Mouse (Mus musculus) hindbrain, postnatal 0 days (tissue): ENCODE results near the gene Grb14. TPM values are rescaled to one million over a fixed set of nuclear protein-coding genes. Genes with fewer than 3 reads are reported as not detected.
A peak's percentile ranks its signal among the peaks of the same experiment; 100 is the strongest.

ENCODE experiments used
- ATAC-seq: fragments of 200-750 bp; cut with Nextera tagmentation; 2 replicates; pipeline ENCODE4 v1.8.0; 2017; ENCODE audit warnings: mild to moderate bottlenecking, moderate TSS enrichment, moderate library complexity
- DNase-seq: peaks from one replicate; pipeline ENCODE4 v3.0.0-alpha.2; 2015; ENCODE audit warnings: low spot score
- H3K27ac ChIP-seq: fragments of 300-500 bp; sonication (generic); 2 replicates; pipeline ENCODE4 v1.5.1; 2014; ENCODE audit warnings: mild to moderate bottlenecking
- H3K27me3 ChIP-seq: fragments of 300-500 bp; sonication (generic); 2 replicates; pipeline ENCODE4 v1.6.1; 2014; ENCODE audit warnings: low read length, mixed read lengths; ENCODE audit not compliant: insufficient read depth
- H3K36me3 ChIP-seq: fragments of 300-500 bp; sonication (generic); 2 replicates; pipeline ENCODE4 v1.6.1; 2014; ENCODE audit warnings: low read length, mixed read lengths; ENCODE audit not compliant: insufficient read depth
- H3K4me1 ChIP-seq: fragments of 300-500 bp; sonication (generic); 2 replicates; pipeline ENCODE4 v1.6.1; 2014; ENCODE audit warnings: antibody characterized with exemption, low read length, mixed read lengths; ENCODE audit not compliant: insufficient read depth
- H3K4me2 ChIP-seq: fragments of 300-500 bp; sonication (generic); 2 replicates; pipeline ENCODE4 v1.6.1; 2014; ENCODE audit warnings: low read depth, mild to moderate bottlenecking, low read length, moderate library complexity, mixed read lengths
- H3K4me3 ChIP-seq: fragments of 300-500 bp; sonication (generic); 2 replicates; pipeline ENCODE4 v1.5.1; 2014; ENCODE audit warnings: low read length
- H3K9ac ChIP-seq: fragments of 300-500 bp; sonication (generic); replicated peaks from 2 replicates; pipeline ENCODE4 v1.6.1; 2014; ENCODE audit warnings: mild to moderate bottlenecking, low read length, moderate library complexity, mixed read lengths
- H3K9me3 ChIP-seq: fragments of 300-500 bp; sonication (generic); 2 replicates; pipeline ENCODE4 v1.6.1; 2016; ENCODE audit warnings: low read length, mixed read lengths
- CTCF ChIP-seq: IDR thresholded peaks from 2 replicates; pipeline ENCODE4 v1.5.1; 2016; ENCODE audit warnings: antibody characterized with exemption, control low read depth, low read depth
- WGBS: fragments of 180-500 bp; shearing (Covaris S2); extraction: QIAGEN DNeasy Blood & Tissue Kit; methylation state at CpG from one replicate; pipeline ENCODE4 v1.1.7; 2014; 5-methylcytosine and 5-hydroxymethylcytosine counted together
- polyA plus RNA-seq: library from polyadenylated mRNA; unstranded; fragments of >200 nt; fragmentation: Nextera tagmentation; extraction: Ambion mirVana; gene quantifications from 2 replicates; pipeline ENCODE4 v1.2.1, GENCODE M21; 2015
- total RNA-seq: library from RNA; depleted of rRNA; stranded (reverse); fragments of >200 nt; gene quantifications from 2 replicates; pipeline ENCODE4 v1.2.3, GENCODE M21; 2014

The Grb14 gene
- total and polyA plus RNA-seq, 2 experiments from 2014 or later, result 18.5 to 30.0 TPM

GRCm38 (mm10) chr2:64974549-64974948 lies 50.2 kb downstream of the Grb14 start:
- H3K4me1 ChIP-seq, result no peaks in the 10 kb centered on the region; the same call in 1 of the 2 replicates
- ATAC-seq (no peak), DNase-seq (no peak)
- no peaks in the 10 kb centered on the region for H3K36me3 ChIP-seq
- no peak overlapping the region for H3K4me3 ChIP-seq
- no peak overlapping the region for H3K4me2 ChIP-seq
- WGBS, result 90% methylated on average over 2 of the region's 2 CpGs
- no peaks in the 10 kb centered on the region for H3K27me3 ChIP-seq
- no peak overlapping the region for H3K27ac ChIP-seq
- TF ChIP-seq CTCF, result no peak
- no peaks in the 10 kb centered on the region for H3K9me3 ChIP-seq
- no peak overlapping the region for H3K9ac ChIP-seq

GRCm38 (mm10) chr2:64973819-64974441 lies 50.9 kb downstream of the Grb14 start:
- no peaks in the 10 kb centered on the region for H3K27me3 ChIP-seq
- no peaks in the 10 kb centered on the region; the same call in 1 of the 2 replicates for H3K4me1 ChIP-seq
- ATAC-seq, result no peak
- 88% methylated on average over 10 of the region's 10 CpGs for WGBS
- no peak overlapping the region for H3K4me3 ChIP-seq
- no peak overlapping the region for H3K4me2 ChIP-seq
- H3K27ac ChIP-seq, result no peak overlapping the region
- no peak for DNase-seq
- no peak for TF ChIP-seq CTCF
- H3K9me3 ChIP-seq, result no peaks in the 10 kb centered on the region
- no peaks in the 10 kb centered on the region for H3K36me3 ChIP-seq
- no peak overlapping the region for H3K9ac ChIP-seq

- DNase-seq (no peak), ATAC-seq (no peak)
- Histone ChIP-seq H3K9ac (no peak overlapping the region), H3K4me1 (no peaks in the 10 kb centered on the region; the same call in 1 of the 2 replicates), H3K4me2 (no peak overlapping the region), H3K36me3 (no peaks in the 10 kb centered on the region), H3K4me3 (no peak overlapping the region), H3K9me3 (no peaks in the 10 kb centered on the region), H3K27ac (no peak overlapping the region), H3K27me3 (no peaks in the 10 kb centered on the region)
- no peak for TF ChIP-seq CTCF
- WGBS, result 68% methylated on average over 1 of the region's 1 CpGs
Measured at GRCm38 (mm10) chr2:64973125-64973524, 51.7 kb downstream of the Grb14 start.

GRCm38 (mm10) chr2:64971828-64972227 lies 53.0 kb downstream of the Grb14 start:
- no peak overlapping the region for H3K9ac ChIP-seq
- H3K27me3 ChIP-seq, result no peaks in the 10 kb centered on the region
- no peak overlapping the region for H3K27ac ChIP-seq
- H3K9me3 ChIP-seq, result no peaks in the 10 kb centered on the region
- TF ChIP-seq CTCF, result no peak
- 63% methylated on average over 5 of the region's 5 CpGs for WGBS
- no peak for ATAC-seq
- no peak overlapping the region for H3K4me2 ChIP-seq
- H3K36me3 ChIP-seq, result no peaks in the 10 kb centered on the region
- H3K4me3 ChIP-seq, result no peak overlapping the region
- no peak for DNase-seq
- H3K4me1 ChIP-seq, result no peaks in the 10 kb centered on the region; the same call in 1 of the 2 replicates

GRCm38 (mm10) chr2:64970992-64971391 lies 53.8 kb downstream of the Grb14 start:
- Histone ChIP-seq H3K4me3 (no peak overlapping the region), H3K4me1 (no peaks in the 10 kb centered on the region; the same call in 1 of the 2 replicates), H3K4me2 (no peak overlapping the region), H3K27ac (no peak overlapping the region), H3K9ac (no peak overlapping the region), H3K9me3 (no peaks in the 10 kb centered on the region), H3K27me3 (no peaks in the 10 kb centered on the region), H3K36me3 (no peaks in the 10 kb centered on the region)
- DNase-seq, result peak; percentile 16
- ATAC-seq, result no peak
- WGBS, result 47% methylated on average over 8 of the region's 8 CpGs
- no peak for TF ChIP-seq CTCF

- ATAC-seq (no peak), DNase-seq (no peak)
- H3K4me1 ChIP-seq, result no peaks in the 10 kb centered on the region
- no peaks in the 10 kb centered on the region for H3K27me3 ChIP-seq
- H3K27ac ChIP-seq, result no peak overlapping the region
- H3K4me3 ChIP-seq, result no peak overlapping the region
- no peaks in the 10 kb centered on the region for H3K9me3 ChIP-seq
- H3K9ac ChIP-seq, result no peak overlapping the region
- TF ChIP-seq CTCF, result no peak
- WGBS, result 68% methylated on average over 6 of the region's 6 CpGs
- no peak overlapping the region for H3K4me2 ChIP-seq
- H3K36me3 ChIP-seq, result no peaks in the 10 kb centered on the region
Measured at GRCm38 (mm10) chr2:64966893-64967444, 57.8 kb downstream of the Grb14 start.

GRCm38 (mm10) chr2:64966323-64966722 lies 58.5 kb downstream of the Grb14 start:
- Histone ChIP-seq H3K36me3 (no peaks in the 10 kb centered on the region), H3K27me3 (no peaks in the 10 kb centered on the region), H3K27ac (no peak overlapping the region), H3K4me1 (no peaks in the 10 kb centered on the region), H3K4me2 (no peak overlapping the region), H3K9ac (no peak overlapping the region), H3K9me3 (no peaks in the 10 kb centered on the region), H3K4me3 (no peak overlapping the region)
- WGBS, result 53% methylated on average over 6 of the region's 6 CpGs
- ATAC-seq (no peak), DNase-seq (no peak)
- TF ChIP-seq CTCF, result no peak
